Mouse (Mus musculus) forebrain, embryonic 10.5 days (tissue): ENCODE measurements around the gene Sorl1. TPM values are rescaled to one million over a fixed set of nuclear protein-coding genes. Genes with fewer than 3 reads are reported as not detected.

Source experiments
- DNase-seq: peaks from one replicate; pipeline ENCODE4 v3.0.0-alpha.2; 2017; ENCODE audit warnings: low spot score; ENCODE audit errors: extremely low spot score
- H3K27ac ChIP-seq: fragments of 300-500 bp; sonication (generic); 2 replicates; pipeline ENCODE4 v1.5.1; 2016; ENCODE audit warnings: mild to moderate bottlenecking
- H3K27me3 ChIP-seq: fragments of 300-500 bp; sonication (generic); 2 replicates; pipeline ENCODE4 v1.6.1; 2016; ENCODE audit warnings: mild to moderate bottlenecking; ENCODE audit not compliant: poor library complexity, severe bottlenecking
- H3K36me3 ChIP-seq: fragments of 300-500 bp; sonication (generic); replicated peaks from 2 replicates; pipeline ENCODE4 v1.6.1; 2016; ENCODE audit warnings: mild to moderate bottlenecking, moderate library complexity
- H3K4me1 ChIP-seq: fragments of 300-500 bp; sonication (generic); 2 replicates; pipeline ENCODE4 v1.6.1; 2016
- H3K4me3 ChIP-seq: fragments of 300-500 bp; sonication (generic); 2 replicates; pipeline ENCODE4 v1.5.1; 2016; ENCODE audit warnings: mild to moderate bottlenecking, moderate library complexity
- H3K9me3 ChIP-seq: fragments of 300-500 bp; sonication (generic); 2 replicates; pipeline ENCODE4 v1.6.1; 2016; ENCODE audit warnings: mild to moderate bottlenecking, moderate library complexity
- whole genome bisulfite sequencing: fragments of 180-500 bp; shearing (Covaris S2); methylation state at CpG from one replicate; pipeline ENCODE4 v1.1.7; 2016; 5-methylcytosine and 5-hydroxymethylcytosine counted together
- polyA plus RNA-seq: library from polyadenylated mRNA; unstranded; fragments of >200 nt; fragmentation: Nextera tagmentation; extraction: Ambion mirVana; gene quantifications from 2 replicates; pipeline ENCODE4 v1.2.1, GENCODE M21; 2016

Gene Sorl1
- polyA plus RNA-seq, 1 experiment from 2014 or later = 4.7 TPM

DNA sequence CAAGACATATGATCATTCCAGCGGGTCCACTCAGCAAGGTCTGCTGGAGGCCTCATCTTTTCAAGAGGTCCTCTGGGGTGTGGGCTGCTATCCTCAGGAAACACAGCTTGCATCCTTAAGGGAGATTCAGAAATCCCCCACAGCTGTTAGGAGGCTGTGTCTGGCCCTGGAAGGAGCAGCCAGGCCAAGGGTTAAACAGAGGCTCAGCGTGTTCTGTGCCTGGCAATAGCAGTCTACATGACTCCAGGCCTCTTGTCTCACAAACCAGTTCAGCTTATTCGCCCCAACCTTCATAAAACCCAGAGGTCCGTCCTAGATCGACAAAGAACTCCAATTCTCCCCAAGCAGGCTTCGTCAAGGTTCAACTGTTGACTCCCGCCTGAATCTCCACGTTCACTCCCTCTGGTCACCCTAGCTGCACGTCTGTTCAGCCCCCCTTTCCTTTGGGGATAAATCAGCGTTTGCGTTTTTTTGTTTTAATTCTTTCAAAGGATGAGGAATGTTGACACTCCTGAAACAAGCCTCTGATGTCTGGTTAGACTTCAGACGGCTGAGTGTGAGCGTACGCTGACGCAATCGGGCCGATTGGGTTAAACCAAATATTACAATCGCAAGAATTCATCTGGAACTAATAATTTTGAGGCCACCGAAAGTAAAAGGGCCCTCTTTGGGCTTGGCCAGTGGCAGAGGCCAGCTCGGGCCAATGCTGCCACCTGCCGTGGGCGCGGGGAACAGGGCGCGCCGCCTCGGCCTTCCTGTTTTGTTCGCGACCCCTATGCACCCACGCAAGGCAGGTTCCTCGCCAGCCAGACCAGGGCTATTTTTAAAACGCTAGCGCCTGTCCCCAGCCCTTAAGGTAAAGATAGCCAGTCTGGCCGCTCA lies 173.7 kb downstream of the Sorl1 start:
- WGBS = 5% methylated on average over 34 of the region's 34 CpGs
- peaks cover 51% of the 10 kb centered on the region for H3K4me1 ChIP-seq
- peaks cover 31% of the 10 kb centered on the region for H3K27me3 ChIP-seq

DNA sequence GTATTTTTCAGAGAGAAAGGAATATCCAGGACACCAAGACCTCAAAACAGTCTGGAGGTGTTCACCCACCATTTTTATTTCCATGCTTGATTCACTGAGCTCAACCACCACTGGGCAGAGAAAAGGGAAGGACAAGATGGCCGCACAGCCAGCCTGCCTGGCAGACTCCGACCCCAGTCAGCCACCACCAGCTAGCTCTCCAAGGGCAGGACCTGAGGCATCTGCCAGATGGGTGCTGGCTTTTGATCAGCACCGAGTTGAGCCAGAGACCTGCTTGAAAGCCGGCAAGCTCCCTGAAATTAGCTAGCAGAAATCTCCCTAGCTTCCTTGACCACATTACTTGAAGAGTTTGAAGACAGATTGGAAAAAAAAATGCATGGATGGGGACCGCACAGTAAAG lies 174.6 kb downstream of the Sorl1 start:
- Histone ChIP-seq H3K4me1 (peaks cover 51% of the 10 kb centered on the region), H3K27ac (peak overlapping the region; percentile 96), H3K36me3 (no peaks in the 10 kb centered on the region), H3K9me3 (no peaks in the 10 kb centered on the region), H3K4me3 (no peak overlapping the region), H3K27me3 (peaks cover 31% of the 10 kb centered on the region)
- 83% methylated on average over 5 of the region's 5 CpGs for WGBS
- DNase-seq = no peak

More for the DNA sequence above, 173.7 kb downstream of the Sorl1 start:
- H3K36me3 ChIP-seq = no peaks in the 10 kb centered on the region
- H3K9me3 ChIP-seq = no peaks in the 10 kb centered on the region
- peak overlapping the region; percentile 96 for H3K27ac ChIP-seq
- peak overlapping the region; percentile 59 for H3K4me3 ChIP-seq
- peak; percentile 89 for DNase-seq

DNA sequence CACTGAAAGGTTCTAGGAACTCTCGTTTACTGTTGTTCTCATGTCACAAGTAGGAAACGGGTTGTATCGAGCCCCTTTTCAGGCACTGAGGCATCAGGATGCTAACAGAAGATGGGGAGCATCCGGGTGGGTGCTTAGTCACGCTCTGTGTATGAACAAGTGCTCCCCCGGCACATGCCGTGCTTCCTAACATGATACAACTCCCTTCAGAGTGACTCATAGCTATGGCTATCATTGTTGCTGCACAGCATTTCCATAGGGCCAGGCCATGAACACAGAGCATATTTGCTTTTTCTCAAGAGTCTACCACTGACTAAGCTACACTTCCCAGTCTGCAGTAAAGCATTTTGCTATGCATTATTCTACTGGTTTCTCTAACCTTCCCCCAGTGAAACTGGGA lies 179.1 kb downstream of the Sorl1 start:
- Histone ChIP-seq H3K27ac (no peak overlapping the region), H3K4me3 (no peak overlapping the region), H3K36me3 (no peaks in the 10 kb centered on the region), H3K27me3 (peaks cover 38% of the 10 kb centered on the region), H3K9me3 (no peaks in the 10 kb centered on the region), H3K4me1 (peaks cover 23% of the 10 kb centered on the region)
- WGBS = 94% methylated on average over 7 of the region's 7 CpGs
- DNase-seq = no peak

DNA sequence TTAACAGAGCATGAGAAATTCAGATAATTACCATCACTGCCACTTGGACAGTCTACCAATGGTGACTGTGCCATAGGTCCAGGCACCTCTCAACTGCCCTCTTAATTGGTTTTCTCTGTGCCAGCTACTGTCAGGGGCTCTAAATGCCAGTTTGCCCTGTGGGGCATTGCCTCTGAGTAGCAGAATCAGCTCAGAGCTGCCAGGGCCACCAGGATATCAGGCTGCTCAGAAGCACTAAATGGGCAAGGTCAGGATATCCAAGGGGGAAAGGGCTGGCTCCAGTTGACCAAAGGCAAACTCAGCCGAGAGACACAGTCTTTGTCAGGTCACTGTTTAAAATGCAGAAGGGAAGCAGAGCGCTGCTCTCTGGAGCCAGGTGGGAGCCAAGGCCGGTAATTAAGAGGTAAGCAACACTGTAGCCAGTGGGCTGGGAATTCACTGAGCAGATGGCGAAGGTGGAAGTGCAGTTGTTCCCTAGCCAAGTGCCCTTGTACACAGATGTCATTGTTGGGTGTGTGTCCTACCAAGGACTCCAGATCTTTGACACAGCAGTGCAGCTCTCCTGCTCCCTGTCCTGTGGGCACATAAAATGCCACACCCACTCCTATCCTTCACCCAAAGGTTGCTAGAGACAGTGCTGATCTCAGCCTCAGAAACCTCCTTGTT lies 181.0 kb downstream of the Sorl1 start:
- Histone ChIP-seq H3K9me3 (no peaks in the 10 kb centered on the region), H3K27ac (peak overlapping the region; percentile 4; the same call in 1 of the 2 replicates), H3K36me3 (no peaks in the 10 kb centered on the region), H3K27me3 (peaks cover 27% of the 10 kb centered on the region), H3K4me3 (no peak overlapping the region), H3K4me1 (peaks cover 30% of the 10 kb centered on the region)
- DNase-seq = no peak
- 69% methylated on average over 4 of the region's 4 CpGs for WGBS

DNA sequence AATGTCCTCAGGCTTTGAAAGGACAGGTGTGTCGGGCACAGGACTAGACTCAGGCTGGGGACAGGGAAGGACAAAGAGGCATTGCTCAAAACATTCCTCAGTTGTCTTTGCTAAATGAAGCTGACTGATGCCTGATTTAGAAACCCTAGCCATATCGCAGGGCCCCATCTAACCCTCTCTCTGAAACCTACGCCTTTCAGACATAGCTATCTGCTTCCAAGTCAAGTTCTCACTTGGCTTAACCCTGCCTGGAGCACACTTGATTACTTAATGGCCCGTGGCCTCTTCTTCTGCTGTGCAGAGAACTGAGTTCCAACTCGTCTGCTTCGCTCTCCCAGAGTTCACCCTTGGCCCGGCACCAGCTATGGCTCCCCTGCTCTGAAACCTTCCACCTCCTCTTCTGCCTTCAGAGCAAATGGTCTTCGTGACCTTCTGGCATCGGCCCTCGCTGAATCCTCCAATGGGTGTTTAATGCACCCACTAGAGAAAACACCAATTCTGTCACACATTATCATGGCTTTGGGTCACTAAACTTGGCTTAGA lies 183.7 kb downstream of the Sorl1 start:
- Histone ChIP-seq H3K36me3 (no peaks in the 10 kb centered on the region), H3K27ac (no peak overlapping the region), H3K4me1 (peaks cover 53% of the 10 kb centered on the region), H3K9me3 (no peaks in the 10 kb centered on the region), H3K27me3 (peaks cover 17% of the 10 kb centered on the region; the same call in 1 of the 2 replicates), H3K4me3 (no peak overlapping the region)
- no peak for DNase-seq
- WGBS = 84% methylated on average over 10 of the region's 10 CpGs

DNA sequence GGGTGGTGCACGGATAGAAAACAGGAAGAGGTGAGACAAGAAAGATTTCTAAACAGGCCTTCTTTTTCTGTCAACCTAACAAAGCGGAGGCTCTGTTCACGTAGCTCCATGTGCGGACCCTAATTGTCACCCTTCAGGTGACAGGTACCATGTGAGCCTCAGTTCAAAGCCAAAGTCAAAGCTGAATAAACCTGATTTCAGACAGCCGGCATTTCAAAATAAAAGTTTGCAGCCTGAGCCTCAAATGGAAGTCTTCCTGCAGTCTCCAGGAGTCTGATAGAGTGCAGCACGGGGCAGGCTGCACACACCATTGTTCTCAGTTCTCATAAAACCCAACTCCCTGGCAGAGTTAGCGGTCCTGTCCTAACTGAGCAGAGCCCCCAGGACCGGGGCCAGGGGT lies 185.6 kb downstream of the Sorl1 start:
- no peak overlapping the region for H3K4me3 ChIP-seq
- H3K27me3 ChIP-seq = peaks cover 16% of the 10 kb centered on the region; the same call in 1 of the 2 replicates
- H3K36me3 ChIP-seq = no peaks in the 10 kb centered on the region
- no peaks in the 10 kb centered on the region for H3K9me3 ChIP-seq
- WGBS = 56% methylated on average over 8 of the region's 8 CpGs
- H3K27ac ChIP-seq = peak overlapping the region; percentile 85
- H3K4me1 ChIP-seq = peaks cover 72% of the 10 kb centered on the region
- no peak for DNase-seq

DNA sequence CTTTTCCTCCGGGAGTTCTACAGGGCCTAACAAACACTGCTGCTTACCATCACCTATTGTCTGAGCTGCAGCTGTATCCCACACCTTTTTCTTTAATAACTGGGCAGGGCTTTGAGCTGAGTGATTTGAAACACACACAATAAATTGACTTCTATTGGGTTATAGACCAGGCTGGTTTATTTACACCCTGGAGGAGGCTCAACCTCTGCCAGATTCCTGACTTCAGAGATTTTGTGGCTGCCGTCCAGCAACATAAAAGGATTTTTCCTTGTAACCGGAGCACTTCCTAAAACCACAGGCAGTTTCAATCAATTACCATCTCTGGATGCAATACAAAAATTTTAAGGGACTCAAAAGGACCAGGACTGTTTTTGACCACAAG lies 186.1 kb downstream of the Sorl1 start:
- H3K36me3 ChIP-seq = no peaks in the 10 kb centered on the region
- H3K4me3 ChIP-seq = no peak overlapping the region
- H3K27ac ChIP-seq = peak overlapping the region; percentile 85
- H3K27me3 ChIP-seq = peaks cover 11% of the 10 kb centered on the region; the same call in 1 of the 2 replicates
- H3K4me1 ChIP-seq = peaks cover 67% of the 10 kb centered on the region
- WGBS = 42% methylated on average over 3 of the region's 3 CpGs
- no peak for DNase-seq
- H3K9me3 ChIP-seq = no peaks in the 10 kb centered on the region

DNA sequence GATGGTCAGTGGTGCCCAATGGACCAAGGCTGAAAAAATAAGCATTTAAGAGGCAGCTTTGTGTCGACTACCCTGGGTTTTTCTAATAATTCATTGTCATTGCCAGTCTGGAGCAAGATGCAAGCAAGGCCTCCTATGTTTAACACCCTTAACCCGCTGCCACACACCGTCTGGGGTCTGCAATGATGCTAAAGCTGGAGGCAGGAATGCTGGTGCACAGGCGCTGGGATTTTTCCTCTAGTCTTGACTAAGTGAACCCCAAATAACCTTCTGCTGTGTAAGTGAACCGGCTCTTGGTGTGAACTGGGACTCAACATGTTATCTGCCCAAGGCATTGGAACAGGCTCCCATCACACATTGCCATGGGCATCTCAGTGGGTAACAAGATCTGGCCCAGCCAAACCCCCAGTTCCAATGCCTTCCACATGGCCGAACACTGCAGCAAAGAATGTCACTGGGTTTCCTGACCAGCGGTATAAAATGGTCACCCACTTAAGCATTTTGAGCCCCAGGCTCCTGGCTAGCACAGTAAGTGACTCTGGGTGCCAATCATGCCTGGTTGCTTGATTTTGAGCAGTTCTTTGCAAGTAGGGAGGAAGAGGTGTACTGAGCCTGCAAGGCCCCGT lies 186.6 kb downstream of the Sorl1 start:
- peak overlapping the region; percentile 1; the same call in 1 of the 2 replicates for H3K4me3 ChIP-seq
- H3K27ac ChIP-seq = peak overlapping the region; percentile 85
- DNase-seq = no peak
- peaks cover 64% of the 10 kb centered on the region for H3K4me1 ChIP-seq
- 0 out of 2 replicates have a peak, but pooled peaks cover 6% of the 10 kb centered on the region for H3K27me3 ChIP-seq
- H3K9me3 ChIP-seq = no peaks in the 10 kb centered on the region
- no peaks in the 10 kb centered on the region for H3K36me3 ChIP-seq
- 61% methylated on average over 8 of the region's 8 CpGs for WGBS

DNA sequence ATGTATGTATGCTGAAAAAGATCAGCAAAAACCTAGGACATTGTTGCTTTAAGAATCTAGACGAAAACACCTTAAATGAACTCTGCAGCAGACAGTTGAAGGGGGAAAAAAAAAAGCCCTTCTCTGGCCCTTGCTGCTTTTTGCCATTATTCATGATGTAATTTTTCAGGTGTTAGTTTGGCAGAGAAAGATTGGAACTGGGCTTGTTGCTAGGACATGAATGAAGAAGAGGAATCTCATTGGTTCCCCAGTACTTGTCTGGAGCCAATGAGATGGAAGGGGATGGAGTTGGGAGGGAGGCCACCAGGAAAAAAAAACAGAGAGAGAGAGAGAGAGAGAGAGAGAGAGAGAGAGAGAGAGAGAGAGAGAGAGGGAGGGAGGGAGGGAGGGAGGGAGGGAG lies 187.5 kb downstream of the Sorl1 start:
- H3K4me1 ChIP-seq = peaks cover 64% of the 10 kb centered on the region

DNA sequence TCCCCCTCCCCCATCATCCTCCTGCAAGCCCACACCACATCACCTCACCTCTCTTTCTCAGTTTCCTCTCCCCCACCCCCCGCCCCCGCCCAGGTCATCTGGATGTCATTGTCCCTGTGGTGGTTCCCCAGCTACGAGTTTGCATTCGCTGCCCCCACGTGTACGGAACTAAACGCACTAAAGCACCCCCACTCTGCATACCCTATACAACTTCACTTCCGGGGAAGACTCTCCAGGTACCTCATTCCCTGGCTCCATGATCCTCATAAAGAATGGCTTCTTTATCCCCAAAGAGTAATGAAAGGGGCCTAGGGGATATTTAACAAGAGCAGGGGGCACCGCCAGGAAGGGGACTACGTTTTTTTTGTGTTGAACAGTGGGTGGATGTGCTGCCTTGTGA lies 188.1 kb downstream of the Sorl1 start:
- Histone ChIP-seq H3K9me3 (no peaks in the 10 kb centered on the region), H3K4me1 (peaks cover 64% of the 10 kb centered on the region), H3K27ac (peak overlapping the region; percentile 95), H3K36me3 (no peaks in the 10 kb centered on the region), H3K4me3 (peak overlapping the region; percentile 46), H3K27me3 (0 out of 2 replicates have a peak, but pooled peaks cover 3% of the 10 kb centered on the region)
- DNase-seq = no peak
- WGBS = 2% methylated on average over 10 of the region's 10 CpGs

More for the DNA sequence above, 187.5 kb downstream of the Sorl1 start:
- no peak overlapping the region for H3K4me3 ChIP-seq
- 32% methylated on average over 1 of the region's 1 CpGs for WGBS
- 0 out of 2 replicates have a peak, but pooled peaks cover 3% of the 10 kb centered on the region for H3K27me3 ChIP-seq
- no peak for DNase-seq
- H3K27ac ChIP-seq = peak overlapping the region; percentile 60
- H3K36me3 ChIP-seq = no peaks in the 10 kb centered on the region
- H3K9me3 ChIP-seq = no peaks in the 10 kb centered on the region

DNA sequence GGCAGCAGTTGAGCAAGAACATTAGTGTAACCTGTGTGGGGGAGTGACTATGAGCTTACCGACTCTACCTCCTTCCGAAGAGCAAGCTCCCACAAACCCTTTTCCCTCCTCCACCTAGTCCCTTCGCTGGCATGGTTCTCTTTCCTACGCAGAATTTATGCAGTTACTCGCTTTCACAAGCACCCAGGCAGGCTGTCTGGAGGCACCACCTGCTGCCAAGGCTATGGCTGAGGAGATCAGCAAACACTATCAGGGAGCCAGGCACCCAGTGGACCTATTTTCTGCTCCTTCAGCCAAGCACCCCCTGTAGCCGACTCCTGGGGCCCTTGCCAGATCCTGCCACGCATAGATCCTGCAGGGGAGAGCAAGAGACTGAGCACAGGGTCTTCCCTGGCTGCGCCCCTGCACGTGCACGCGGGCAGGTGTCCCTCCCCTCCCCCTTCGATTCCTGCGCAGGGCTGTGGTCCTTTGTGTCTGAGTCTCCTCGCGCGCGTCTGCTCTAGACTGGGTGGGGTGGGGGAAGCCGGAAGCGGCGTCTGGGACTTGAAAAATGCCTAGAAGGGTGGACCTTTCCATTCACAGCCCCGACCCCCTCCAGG lies 188.6 kb downstream of the Sorl1 start:
- peaks cover 63% of the 10 kb centered on the region for H3K4me1 ChIP-seq
- H3K36me3 ChIP-seq = no peaks in the 10 kb centered on the region
- peak overlapping the region; percentile 46 for H3K4me3 ChIP-seq
- 0 out of 2 replicates have a peak, but pooled peaks cover 2% of the 10 kb centered on the region for H3K27me3 ChIP-seq
- no peaks in the 10 kb centered on the region for H3K9me3 ChIP-seq
- WGBS = 1% methylated on average over 21 of the region's 21 CpGs
- H3K27ac ChIP-seq = peak overlapping the region; percentile 95
- DNase-seq = peak; percentile 82

DNA sequence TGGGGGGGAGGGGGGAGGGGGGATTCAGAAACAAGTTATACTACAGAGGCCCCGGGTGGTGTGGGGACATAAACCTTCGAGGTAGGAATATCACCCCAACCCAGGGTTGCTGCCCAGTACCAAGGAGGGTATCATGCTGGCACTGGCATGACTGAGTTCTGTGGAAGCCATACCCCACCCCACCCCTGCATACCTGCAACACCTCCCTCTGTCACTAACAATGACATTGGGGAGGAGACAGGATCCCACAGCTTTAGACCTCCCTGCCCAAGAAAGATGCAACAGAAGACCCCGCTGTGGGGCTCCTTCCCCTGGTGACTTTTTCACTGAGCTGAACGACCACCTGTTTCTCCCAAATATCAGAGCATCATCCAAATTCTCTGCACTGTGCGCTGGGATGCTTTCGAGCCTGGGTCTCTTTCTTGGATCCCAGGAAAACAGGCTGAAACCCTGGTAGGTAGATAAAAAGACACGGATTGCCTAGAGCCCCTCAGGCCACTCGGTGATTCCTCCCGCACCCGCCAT lies 189.2 kb downstream of the Sorl1 start:
- no peak for DNase-seq
- Histone ChIP-seq H3K27me3 (no peaks in the 10 kb centered on the region), H3K4me1 (peaks cover 58% of the 10 kb centered on the region)

More for the DNA sequence above, 189.2 kb downstream of the Sorl1 start:
- Histone ChIP-seq H3K9me3 (no peaks in the 10 kb centered on the region), H3K36me3 (no peaks in the 10 kb centered on the region), H3K4me3 (peak overlapping the region; percentile 46), H3K27ac (peak overlapping the region; percentile 95)
- WGBS = 20% methylated on average over 10 of the region's 10 CpGs
